Mouse (Mus musculus) kidney, postnatal 14 days (tissue): ENCODE results near the gene Stx19.

Source experiments
- DNase-seq: peaks from one replicate; pipeline ENCODE4 v3.0.0; 2022; ENCODE audit warnings: mixed read lengths

Gene Stx19

DNA sequence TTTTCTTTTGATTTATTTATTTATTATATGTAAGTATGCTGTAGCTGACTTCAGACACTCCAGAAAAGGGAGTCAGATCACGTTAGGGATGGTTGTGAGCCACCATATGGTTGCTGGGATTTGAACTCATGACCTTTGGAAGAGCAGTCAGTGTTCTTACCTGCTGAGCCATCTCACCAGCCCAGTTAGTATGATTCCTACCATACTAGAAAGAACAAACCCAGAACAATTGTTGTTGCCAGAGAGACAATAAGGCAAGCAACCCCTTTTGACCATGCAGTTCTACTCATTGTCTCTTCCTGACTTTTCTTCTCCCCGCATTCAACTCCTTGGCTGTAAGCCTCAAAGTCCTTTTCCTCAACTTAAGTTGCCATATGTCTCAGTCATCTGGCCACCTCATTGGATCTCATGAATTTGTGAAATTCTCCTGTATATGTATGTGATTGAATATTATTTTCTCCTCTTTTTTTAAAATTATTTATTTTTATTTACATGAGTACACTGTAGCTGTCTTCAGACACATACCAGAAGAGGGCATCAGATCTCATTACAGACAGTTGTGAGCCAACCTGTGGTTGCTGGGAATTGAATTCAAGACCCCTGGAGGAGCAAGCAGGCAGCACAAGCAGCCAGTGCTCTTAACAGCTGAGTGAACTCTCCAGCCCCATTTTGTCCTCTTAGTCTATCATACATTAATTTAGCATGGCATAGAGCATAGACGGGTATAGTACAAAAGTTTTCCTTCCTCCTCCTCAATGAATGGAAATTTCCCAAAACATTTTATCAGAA is 38.2 kb downstream of the Stx19 start:
- no peak for DNase-seq

DNA sequence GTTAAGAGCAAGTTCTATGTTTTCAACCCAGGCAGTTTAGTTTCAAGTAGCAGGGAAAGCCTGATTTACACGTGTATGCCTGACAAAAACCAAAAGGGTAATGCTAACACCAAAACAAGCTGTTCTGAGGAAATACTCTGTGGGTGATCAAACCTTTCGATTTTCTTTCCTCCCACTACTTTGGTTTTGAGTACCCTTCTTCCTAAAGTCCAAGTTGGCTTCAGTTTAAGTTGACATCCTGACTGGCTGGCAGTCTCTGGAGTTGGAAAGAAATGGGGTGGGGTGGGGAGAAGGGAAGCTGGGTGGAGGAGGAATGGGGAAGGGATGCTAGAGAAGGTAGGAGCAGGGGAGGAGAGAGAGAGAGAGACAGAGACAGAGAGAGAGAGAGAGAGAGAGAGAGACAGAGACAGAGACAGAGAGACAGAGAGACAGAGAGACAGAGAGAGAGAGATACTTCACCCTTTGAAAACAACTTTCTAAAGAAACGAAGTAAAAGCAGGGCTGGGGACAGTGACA is 39.2 kb downstream of the Stx19 start:
- DNase-seq, result no peak

DNA sequence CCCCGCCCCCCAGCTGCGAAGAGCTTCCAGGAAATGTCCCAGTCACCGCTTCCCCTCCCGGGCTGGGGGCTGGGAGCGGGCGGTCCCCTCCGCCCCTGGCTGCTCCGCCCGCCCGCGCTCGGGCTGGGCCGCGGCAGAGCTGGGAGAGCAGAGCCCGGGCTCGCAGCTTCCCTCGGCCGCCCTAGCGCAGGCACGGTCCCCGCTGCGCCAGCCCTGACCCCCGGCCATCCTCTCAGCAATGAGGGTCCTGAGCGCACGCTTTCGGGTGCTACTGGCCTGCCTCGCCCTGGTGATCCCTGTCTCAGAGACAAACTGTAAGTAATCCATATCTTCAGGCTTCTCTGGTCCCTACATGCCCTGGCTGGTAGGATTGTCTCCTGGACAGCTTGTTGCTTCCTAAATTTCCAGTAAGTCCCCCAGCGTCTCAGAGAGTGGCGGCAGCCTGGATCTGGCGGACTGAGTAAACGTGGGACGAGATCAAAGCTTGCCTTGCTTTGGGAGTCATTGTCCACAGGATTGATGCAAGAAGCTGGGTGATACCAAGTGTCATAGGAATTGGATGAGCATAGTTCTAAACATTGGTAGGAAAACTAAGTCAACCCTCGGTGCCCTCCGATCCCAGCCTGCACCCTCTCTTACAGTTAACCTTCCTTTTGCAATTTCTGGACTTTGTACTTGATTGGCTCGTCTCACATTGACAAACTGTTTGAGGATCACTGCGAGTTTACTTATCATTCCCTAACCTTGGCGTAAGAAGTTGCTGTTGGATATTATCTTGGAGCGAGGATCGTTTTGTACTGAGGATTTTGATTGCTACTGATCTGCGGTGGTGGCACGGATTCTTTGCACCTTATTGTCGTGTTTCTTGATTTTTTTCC is 40.0 kb downstream of the Stx19 start, which contains the start of gene Pros1:
Pros1 (plus strand) TSS at position 117 of the 878 bp plus-strand sequence.
- peak; percentile 83 for DNase-seq

DNA sequence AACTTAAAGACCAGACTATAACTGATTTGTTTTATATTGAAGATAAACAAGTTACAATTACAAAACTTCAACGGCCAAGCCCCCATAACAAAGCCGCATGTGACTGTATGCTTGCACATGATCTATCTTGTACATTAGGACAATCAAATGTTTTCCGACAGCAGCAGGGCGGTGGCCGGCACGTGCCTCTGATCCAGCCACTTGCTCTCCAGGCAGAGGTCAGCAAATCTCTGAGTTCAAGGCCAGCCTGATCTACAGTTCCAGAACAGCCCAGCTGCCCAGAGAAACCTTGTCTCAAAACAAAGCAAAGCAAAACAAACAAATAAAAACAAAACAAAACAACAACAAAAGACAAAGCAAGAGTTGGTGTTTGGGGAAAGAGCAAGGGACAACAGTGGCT is 40.9 kb downstream of the Stx19 start:
- DNase-seq, result peak; percentile 9

DNA sequence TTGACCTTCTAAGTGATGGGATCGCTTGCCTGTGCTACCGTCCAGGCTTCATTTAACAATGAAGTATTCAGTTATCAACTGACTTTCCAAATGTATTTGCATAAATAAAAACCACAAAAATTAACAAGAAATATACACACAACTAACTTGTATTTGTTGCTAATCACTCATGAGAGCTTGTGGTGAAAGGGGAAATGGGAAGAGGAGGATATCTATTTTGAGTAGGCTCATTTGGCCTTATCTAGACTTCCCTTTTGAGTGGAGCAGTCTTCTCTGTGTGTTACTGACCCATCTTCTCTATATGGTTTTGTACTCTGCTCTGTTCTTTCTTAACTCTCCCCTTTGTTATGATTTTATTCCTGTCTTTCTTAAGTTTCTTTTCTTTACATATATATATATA is 41.8 kb downstream of the Stx19 start:
- DNase-seq, result no peak

DNA sequence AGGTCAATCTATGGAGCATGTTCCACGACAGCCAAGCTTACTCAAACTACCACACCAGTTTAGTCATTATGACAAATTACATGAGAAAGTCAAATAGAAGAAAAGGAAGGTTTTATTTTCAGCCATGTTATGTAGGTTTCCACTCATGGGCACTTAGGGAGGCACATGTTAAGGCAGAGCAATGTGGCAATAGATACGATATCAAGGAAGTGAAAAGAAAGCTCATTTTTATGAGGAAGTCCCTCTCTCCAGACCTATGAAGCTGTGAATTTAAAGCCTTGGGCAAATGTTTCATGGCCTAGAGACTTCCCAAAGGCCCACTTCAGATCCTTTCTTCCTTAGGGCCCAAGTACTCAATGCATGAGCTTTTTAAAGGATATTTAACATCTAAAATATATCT is 43.0 kb downstream of the Stx19 start:
- no peak for DNase-seq

DNA sequence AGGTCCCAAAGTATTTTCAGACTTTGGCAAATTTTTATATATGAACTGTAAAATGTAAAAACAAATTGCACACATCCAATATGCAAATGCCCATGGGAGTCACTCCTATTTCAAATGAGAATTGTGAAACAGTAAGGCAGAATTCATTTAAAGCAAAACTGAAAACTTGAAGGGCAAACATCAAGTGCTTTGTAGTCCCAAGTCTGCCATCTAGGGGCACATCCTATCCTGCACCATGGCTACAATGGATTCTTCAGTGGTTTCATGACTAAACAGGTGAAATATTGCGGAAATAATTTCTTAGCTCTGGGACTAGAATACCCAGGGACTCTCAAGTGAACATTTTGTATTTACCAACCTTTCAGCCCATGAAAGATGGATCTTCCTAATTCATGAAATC is 43.5 kb downstream of the Stx19 start:
- peak; percentile 14 for DNase-seq

DNA sequence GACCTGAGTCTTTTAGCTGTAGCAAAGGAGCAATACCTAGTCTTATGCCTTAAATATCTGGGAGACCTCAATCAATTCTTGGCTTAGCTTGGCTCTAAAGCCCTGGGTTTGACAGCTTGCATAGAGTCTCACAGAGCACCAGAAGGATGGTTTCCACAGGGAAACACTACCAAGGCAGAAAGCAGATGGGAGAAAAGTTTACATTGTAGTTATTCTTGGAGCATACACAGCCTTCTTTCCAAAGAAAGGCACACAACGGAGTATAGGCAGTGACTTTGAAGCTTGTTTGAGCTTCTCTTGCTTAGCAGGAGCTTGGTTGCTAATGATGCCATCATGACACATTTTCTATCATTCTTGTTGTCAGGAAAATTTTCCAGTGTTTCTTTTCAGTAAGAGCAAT is 45.7 kb downstream of the Stx19 start:
- DNase-seq, result no peak

DNA sequence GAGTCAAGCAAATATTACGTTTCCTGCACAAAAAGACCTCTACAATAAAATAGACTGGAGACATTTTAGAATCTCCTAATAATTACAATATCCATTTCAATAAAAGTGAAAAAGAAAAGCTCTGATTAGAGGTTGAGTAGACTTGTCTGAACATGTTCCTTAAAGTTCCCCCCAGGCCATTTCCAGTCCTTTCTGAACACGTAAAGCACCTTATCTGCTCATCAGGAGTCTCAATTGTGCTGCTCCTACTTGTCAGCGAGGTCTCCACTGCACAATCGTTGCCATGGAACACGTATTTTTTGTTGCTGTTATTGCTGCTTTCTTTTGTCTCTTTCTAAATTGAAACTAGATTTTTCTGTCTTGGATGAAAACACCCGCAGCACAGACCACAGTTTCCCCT is 47.0 kb downstream of the Stx19 start:
- DNase-seq, result no peak

DNA sequence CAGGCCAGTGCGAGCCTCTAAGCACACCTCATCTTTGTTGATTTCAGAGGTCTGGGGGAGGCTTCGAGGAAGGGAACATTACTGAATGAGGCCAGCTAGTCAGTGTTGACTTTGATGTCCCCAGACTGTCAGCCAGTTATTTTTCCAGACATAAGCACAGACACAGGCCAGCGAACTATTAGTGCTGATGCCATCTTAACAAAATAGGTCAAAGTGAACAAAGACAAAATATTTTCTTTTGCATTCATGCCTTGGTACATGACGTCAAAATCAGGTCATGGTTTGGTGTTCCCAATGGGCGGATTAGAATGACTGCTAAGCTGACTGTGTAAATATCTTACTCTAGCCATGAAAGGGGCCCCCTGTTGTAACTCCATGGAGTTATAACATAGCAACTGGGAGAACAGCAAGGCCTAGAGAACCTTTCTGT is 58.2 kb downstream of the Stx19 start:
- DNase-seq, result no peak

DNA sequence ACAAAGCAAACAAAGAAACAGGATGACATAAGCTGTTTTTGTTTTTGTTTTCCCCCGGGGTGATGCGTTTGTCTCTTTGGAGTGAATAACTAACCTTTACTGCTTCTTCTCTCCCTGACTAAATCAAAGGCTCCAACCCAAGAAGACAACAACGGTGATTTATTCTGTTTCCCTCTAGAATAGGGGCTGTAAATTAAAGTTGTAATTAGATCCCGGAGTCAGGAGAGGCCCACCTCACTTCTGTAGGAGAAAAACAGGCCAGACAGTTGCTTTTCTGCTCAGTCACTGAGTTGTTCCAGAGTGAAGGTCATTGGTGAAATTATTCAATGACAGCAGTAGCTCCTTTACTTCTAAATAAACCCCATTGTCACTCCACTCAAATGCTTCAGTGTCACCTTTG is 58.7 kb downstream of the Stx19 start:
- DNase-seq, result no peak
